Mouse (Mus musculus) cerebellum, postnatal 14 days (tissue): Measurements from ENCODE around the gene Mvb12b.

Experiments used
- DNase-seq, 2 experiments: peaks; one replicate each; pipeline ENCODE4 v3.0.0; 2021; ENCODE audit warnings: mixed read lengths in 2 of 2

The Mvb12b gene

GRCm38 (mm10) chr2:33774106-33774505 lies 113.6 kb downstream of the Mvb12b start:
- DNase-seq = no peak

DNA sequence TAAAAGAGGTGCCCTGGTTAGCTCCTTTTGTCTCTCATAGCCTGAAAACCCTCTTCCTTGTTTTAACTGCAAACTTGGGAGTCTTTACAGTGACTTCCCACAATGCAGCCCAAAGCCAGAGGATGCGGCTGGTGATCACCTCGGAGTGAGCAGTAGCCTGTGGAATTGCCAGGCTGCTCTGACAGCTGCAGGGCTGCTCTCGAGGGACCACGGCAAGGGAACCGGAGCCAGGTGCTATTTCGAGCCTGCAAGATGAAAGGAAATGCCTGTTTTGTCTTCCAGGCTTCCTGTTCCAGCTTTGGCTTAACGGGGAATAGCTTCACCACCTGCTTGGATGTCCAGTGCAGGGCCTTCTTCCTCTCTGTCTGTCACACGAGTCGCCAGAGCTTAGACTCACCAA lies 115.3 kb downstream of the Mvb12b start:
- DNase-seq = peak; percentile 48 to 65

- DNase-seq = no peak
Measured at GRCm38 (mm10) chr2:33771388-33771787, 116.4 kb downstream of the Mvb12b start.

DNA sequence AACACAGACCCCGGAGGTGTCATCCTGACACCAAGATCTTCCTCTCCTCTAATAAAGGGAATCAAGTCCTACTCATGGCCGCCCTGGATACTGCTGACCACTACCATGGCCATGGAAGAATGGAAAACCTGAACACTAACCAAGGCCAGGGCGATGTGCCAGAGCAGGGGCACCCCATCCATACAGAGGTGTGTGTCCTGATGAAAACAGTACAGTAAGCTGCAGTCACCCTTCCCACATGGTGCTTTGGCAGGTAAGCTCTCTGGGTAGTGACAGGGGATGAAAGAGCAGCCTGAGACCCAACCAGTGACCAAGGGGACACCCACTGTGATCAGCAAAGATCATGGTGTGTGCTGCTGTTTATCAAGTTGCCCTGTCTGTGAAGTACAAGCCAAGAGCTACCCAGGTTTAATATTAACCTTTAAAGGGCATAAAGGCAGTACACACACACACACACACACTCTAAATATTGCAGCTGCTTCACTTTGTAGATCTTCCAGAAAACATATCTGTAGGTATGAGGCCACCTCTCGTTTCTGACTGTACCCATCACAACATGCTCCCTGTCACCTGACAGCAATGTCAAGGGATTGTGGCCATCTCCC lies 117.1 kb downstream of the Mvb12b start:
- no peak for DNase-seq

DNA sequence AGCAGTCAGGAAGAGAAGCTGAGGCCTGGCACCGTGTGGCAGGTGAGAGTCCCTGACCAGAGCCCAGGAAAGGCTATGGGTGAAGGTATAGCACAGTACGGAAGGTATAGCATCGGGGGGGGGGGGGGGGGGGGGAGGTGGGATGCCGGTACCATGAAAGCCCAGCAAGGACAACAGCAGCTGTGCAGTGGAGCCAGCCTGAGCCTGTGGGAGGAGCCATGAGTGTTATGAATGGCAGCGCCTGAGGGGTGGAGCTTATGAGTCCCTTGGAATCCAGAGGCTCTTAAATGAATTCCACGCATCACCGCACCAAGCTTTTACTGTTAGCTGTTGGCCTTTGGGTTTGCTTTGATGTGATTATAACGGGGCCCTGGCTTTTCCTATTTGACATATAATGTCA lies 123.3 kb downstream of the Mvb12b start:
- no peak for DNase-seq

DNA sequence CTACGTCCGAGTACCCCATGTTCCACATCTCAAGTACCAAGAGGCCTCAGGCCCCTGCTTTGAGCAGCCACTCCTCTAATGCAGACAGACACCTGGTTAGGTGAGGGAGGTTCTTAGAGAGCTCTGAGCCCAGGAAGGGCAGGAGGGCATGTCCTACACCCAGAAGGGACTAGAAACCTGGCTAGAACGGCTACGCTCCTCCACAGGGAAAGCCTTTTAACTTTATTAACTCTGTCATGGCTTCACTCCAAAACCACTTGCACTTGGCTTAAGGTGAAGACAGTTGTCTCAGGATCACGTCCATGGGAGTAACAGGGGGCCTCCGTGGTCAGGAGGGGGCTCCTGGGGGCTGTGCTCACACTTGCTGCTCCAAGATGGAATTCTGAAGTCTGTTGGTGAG lies 125.5 kb downstream of the Mvb12b start:
- no peak for DNase-seq

GRCm38 (mm10) chr2:33760571-33760991 lies 127.2 kb downstream of the Mvb12b start:
- peak; percentile 54 to 56 for DNase-seq

- no peak for DNase-seq
Measured at GRCm38 (mm10) chr2:33759447-33759846, 128.3 kb downstream of the Mvb12b start.

GRCm38 (mm10) chr2:33755633-33756020 lies 132.1 kb downstream of the Mvb12b start:
- no peak for DNase-seq

DNA sequence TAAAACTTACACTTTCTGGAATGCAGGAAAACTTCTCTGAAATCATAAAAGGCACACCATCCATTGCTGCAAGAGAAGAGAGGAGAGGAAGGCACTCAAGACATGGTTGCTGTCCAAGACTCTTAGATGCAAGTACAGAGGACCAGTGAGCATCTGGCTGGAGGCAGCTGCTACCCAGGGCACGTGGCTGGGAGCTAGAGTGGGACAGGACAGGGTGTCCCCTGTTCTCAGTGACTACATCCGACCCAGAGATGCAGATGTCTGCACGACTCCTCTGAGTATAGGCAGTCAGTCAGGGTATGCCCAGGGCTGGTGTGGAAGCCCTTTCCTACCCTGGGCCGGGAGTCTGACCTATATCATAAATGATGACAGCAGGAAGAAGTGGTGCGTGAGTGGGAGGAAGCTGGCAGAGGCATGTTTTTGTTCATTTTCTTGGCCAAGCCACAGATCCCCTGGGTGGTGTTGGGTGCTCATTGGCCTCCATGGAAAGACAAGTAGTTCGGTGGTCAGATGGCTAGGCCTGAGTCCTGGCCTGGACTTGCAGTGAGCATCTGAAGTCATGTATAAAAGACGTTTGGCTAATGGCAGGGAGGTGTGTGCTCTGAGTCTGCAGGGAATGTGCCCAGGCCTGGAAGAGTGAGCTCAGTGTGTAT lies 132.6 kb downstream of the Mvb12b start:
- peak; percentile 37 to 44 for DNase-seq

GRCm38 (mm10) chr2:33754317-33754633 lies 133.5 kb downstream of the Mvb12b start:
- peak; percentile 39 to 64 for DNase-seq

DNA sequence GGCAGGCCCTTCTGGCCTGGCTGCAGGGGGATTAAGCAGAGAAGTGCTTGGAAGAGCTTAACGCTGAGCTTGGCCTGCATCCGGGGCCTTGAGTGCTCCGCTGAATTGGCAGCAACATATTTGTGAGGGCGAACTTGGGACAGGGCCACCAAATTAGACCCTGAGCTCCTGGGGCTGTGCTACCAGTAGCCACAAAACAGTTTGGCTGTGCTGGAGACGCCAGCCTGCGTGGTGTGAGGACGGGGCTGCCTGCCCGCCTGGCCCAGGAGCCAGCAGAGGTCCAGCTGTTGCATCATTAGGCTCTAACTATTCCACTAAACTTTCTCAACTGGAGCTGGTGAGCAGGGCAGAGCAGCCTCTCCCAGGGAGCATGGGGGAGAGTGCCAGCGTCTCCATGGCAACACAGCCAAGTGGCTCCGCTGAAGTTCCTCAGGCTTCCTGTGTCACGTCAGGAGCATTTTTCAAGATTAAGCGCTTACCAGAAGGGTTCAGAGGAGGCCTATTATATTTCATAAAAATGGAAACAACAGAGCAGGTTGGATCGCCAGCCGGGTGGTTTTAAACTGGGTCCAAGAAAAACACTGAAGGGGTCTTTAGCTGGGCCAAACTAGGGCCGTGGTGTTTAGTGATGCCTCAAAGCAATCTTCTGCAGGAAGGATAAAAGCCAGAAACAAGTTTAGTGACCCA lies 134.0 kb downstream of the Mvb12b start:
- peak; percentile 94 for DNase-seq

DNA sequence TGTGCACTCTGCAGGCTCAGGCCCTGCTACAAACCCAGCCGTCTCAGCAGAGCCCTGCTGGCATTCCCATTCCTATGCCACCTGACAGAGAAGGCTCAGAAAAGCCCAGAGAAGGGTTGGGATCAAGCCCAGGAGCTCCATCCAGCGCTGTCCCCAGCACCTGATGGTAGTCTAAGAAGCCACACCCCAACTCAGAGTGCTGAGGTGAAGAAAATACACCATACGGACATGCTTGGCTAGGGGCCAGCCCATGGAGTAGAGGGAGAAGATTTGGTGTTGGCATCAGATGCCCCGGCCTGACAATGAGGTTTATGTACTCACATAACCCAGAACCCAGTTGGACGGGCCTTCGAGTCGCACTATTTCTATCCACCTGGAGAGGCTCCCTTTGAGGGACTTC lies 137.1 kb downstream of the Mvb12b start:
- peak; percentile 73 to 77 for DNase-seq

GRCm38 (mm10) chr2:33746471-33746870 lies 141.3 kb downstream of the Mvb12b start:
- peak; percentile 91 to 93 for DNase-seq

- no peak for DNase-seq
Measured at GRCm38 (mm10) chr2:33745724-33746123, 142.0 kb downstream of the Mvb12b start.

- DNase-seq = peak; percentile 50 to 51
Measured at GRCm38 (mm10) chr2:33737128-33737527, 150.6 kb downstream of the Mvb12b start.

GRCm38 (mm10) chr2:33736722-33737121 lies 151.0 kb downstream of the Mvb12b start:
- DNase-seq = peak; percentile 85 to 86

- peak; percentile 94 to 96 for DNase-seq
Measured at GRCm38 (mm10) chr2:33734781-33735485, 152.8 kb downstream of the Mvb12b start.

GRCm38 (mm10) chr2:33729701-33730100 lies 158.0 kb downstream of the Mvb12b start:
- DNase-seq = no peak

DNA sequence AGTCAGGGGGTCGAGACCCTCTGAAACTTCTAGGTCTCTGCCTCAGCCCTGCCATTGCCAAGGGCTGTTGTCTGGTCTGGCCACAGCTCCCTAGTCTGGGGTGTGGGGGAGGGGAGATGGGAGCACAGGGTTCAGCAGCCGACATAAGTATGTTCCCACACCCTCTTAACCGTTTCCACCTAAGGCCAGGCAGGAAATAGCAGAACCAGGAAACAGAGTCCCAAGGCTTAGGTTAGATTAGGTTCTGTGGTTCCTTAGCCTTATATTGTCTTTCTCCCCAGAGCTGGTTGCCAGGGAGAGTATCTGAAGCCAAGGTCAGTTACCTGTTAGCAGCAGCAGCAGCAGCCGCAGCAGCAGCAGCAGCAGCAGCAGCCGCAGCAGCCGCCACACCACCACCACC lies 160.5 kb downstream of the Mvb12b start:
- no peak for DNase-seq

DNA sequence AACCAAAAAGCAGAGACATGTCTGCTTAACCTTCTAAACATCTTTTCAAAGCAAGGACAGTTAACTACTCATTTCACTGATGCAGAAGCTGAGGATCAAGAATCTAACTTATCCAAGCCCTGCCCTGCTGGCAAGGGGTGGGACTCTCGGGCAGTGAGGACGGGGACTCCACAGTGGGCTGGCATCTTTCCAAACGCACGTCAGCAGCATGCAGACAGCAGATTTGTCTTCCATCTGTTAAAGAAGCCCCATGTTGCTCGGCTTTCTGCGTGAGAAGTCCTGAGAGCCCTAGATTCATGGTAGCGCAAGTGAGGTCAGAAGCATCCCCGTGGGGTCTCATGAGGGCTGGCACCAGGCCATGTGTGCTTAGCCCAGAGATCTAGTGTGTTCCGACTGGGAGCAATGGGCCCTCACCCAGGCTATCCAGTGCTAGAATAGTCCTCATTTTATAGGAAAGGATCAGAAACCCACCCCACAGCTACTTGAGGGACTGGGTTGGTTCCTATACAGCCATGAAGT lies 167.3 kb downstream of the Mvb12b start:
- DNase-seq = peak; percentile 95

- peak; percentile 70 to 75 for DNase-seq
Measured at GRCm38 (mm10) chr2:33719339-33720066, 168.2 kb downstream of the Mvb12b start.

DNA sequence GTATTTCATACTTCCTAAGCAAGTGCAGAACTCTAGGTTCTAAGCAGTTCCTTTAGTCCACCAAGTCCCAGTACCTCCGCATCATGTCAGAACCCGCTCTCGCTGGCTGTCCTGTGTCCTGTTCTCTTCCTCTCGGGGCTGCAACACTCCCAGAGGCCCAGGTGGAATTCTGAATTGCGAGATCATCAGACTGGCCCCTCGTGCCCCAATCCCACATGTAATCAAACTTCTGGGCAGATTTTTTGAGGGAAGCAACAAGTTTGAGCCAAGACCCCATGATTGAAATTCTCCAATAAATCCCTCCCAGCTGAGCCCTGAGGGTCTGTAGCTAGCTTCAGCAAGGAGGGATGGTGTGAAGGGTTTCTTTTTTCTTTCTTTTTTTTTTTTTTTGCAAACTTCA lies 169.2 kb downstream of the Mvb12b start:
- DNase-seq = no peak
